8 mouse cellular contexts compared by ENCODE assay signal in genomic region chr2:28447315-28447670, GRCm38 (mm10). TPM values are rescaled to one million over a fixed set of nuclear protein-coding genes. Genes with fewer than 3 reads are reported as not detected.
A peak's percentile ranks its signal among the peaks of the same experiment; 100 is the strongest.
DNase-seq lines count a peak whose midpoint lies in the region; ATAC-seq and TF ChIP-seq lines count a peak whose summit lies in the region.

No protein-coding gene starts in this region.

- no peak for TF ChIP-seq CTCF in left cerebral cortex, adult 2 months (IDR thresholded peaks at IDR 0.05)

- intact Hi-C loops in left cerebral cortex, adult 2 months (cut with DNase I) = no loop called here
- intact Hi-C loops in left cerebral cortex, postnatal 36 days (cut with DNase I) = no loop called here

- H3K27me3 ChIP-seq in embryonic facial prominence, embryonic 15.5 days = no peaks in the 10 kb centered on the region
- no peaks in the 10 kb centered on the region for H3K27me3 ChIP-seq in intestine, embryonic 16.5 days (replicated peaks; ENCODE audit: control insufficient read depth, insufficient read depth, low read length)
- H3K27me3 ChIP-seq in neural tube, embryonic 13.5 days = 0 out of 2 replicates have a peak, but pooled peaks cover 5% of the 10 kb centered on the region

- peak overlapping the region; percentile 93 for H3K4me2 ChIP-seq in embryonic facial prominence, embryonic 15.5 days (replicated peaks)
- H3K4me2 ChIP-seq in intestine, embryonic 16.5 days (ENCODE audit: low read depth, low read length) = peak overlapping the region; percentile 97
- peak overlapping the region; percentile 90 for H3K4me2 ChIP-seq in neural tube, embryonic 13.5 days

- H3K9ac ChIP-seq in embryonic facial prominence, embryonic 15.5 days = peak overlapping the region; percentile 80
- H3K9ac ChIP-seq in intestine, embryonic 16.5 days (ENCODE audit: low read depth, low read length) = peak overlapping the region; percentile 86
- peak overlapping the region; percentile 91 for H3K9ac ChIP-seq in neural tube, embryonic 13.5 days

- peak overlapping the region; percentile 81 for H3K27ac ChIP-seq in left cerebral cortex, adult 2 months
- H3K27ac ChIP-seq in embryonic facial prominence, embryonic 15.5 days (replicated peaks) = peak overlapping the region; percentile 78
- H3K27ac ChIP-seq in intestine, embryonic 16.5 days (ENCODE audit: low read length) = peak overlapping the region; percentile 57
- peak overlapping the region; percentile 83 for H3K27ac ChIP-seq in neural tube, embryonic 13.5 days (replicated peaks)

- H3K4me3 ChIP-seq in left cerebral cortex, adult 2 months = peak overlapping the region; percentile 72
- H3K4me3 ChIP-seq in embryonic facial prominence, embryonic 15.5 days (replicated peaks) = peak overlapping the region; percentile 73
- H3K4me3 ChIP-seq in intestine, embryonic 16.5 days (ENCODE audit: low read length) = peak overlapping the region; percentile 73
- peak overlapping the region; percentile 72 for H3K4me3 ChIP-seq in neural tube, embryonic 13.5 days

- no peaks in the 10 kb centered on the region for H3K9me3 ChIP-seq in embryonic facial prominence, embryonic 15.5 days (replicated peaks)
- no peaks in the 10 kb centered on the region for H3K9me3 ChIP-seq in intestine, embryonic 16.5 days (ENCODE audit: control insufficient read depth, low read length)
- no peaks in the 10 kb centered on the region for H3K9me3 ChIP-seq in neural tube, embryonic 13.5 days

- peaks cover 22% of the 10 kb centered on the region for H3K4me1 ChIP-seq in embryonic facial prominence, embryonic 15.5 days
- peaks cover 10% of the 10 kb centered on the region for H3K4me1 ChIP-seq in intestine, embryonic 16.5 days (ENCODE audit: control insufficient read depth, insufficient read depth, low read length)
- H3K4me1 ChIP-seq in neural tube, embryonic 13.5 days (replicated peaks) = peaks cover 23% of the 10 kb centered on the region

- peaks cover 17% of the 10 kb centered on the region for H3K36me3 ChIP-seq in embryonic facial prominence, embryonic 15.5 days
- H3K36me3 ChIP-seq in intestine, embryonic 16.5 days (ENCODE audit: control insufficient read depth, insufficient read depth, low read length) = no peaks in the 10 kb centered on the region
- peaks cover 26% of the 10 kb centered on the region for H3K36me3 ChIP-seq in neural tube, embryonic 13.5 days

- DNase-seq in left cerebral cortex, adult 2 months (ENCODE audit: extremely low spot score in 1 of 2, low spot score in 2 of 2) = no peak
- no peak for DNase-seq in left cerebral cortex, postnatal 36 days (ENCODE audit: low spot score in 2 of 2)
- DNase-seq in right cerebral cortex, adult 2 months (ENCODE audit: low spot score in 2 of 2) = no peak
- DNase-seq in adrenal gland, adult (ENCODE audit: inconsistent age in 2 of 2, low spot score in 1 of 2) = no peak
- no peak for DNase-seq in right cerebral cortex, postnatal 10 days (ENCODE audit: low spot score in 2 of 2)

- ATAC-seq in embryonic facial prominence, embryonic 15.5 days (ENCODE audit: insufficient number of reproducible peaks, low FRiP score, low TSS enrichment, low read depth) = 0 out of 2 replicates have a peak, but pooled peaks have one; percentile 31
- peak; percentile 42 for ATAC-seq in intestine, embryonic 16.5 days
- ATAC-seq in neural tube, embryonic 13.5 days (ENCODE audit: low read depth) = peak; percentile 64

- WGBS in embryonic facial prominence, embryonic 15.5 days = 5% methylated on average over 11 of the region's 11 CpGs
- 6% methylated on average over 11 of the region's 11 CpGs for WGBS in intestine, embryonic 16.5 days
- 8% methylated on average over 11 of the region's 11 CpGs for WGBS in neural tube, embryonic 13.5 days

RNA-seq across cellular contexts. Expression of gene Ppp1r26, which starts 0.7 kb away (rescaled TPM):
- 10 to 100 TPM; 27.9 TPM for total RNA-seq in left cerebral cortex, adult 2 months (2021)
- total RNA-seq in left cerebral cortex, postnatal 36 days (2021) = 10 to 100 TPM; 26.8 to 30.3 TPM
- 5.3 and 6.5 TPM in 2 replicates for polyA plus RNA-seq in embryonic facial prominence, embryonic 15.5 days (2015; fragmentation: Nextera tagmentation; extraction: Ambion mirVana)
- 2.1 and 2.3 TPM in 2 replicates for polyA plus RNA-seq in intestine, embryonic 16.5 days (2015; fragmentation: Nextera tagmentation; extraction: Ambion mirVana)
- 10.3 and 11.1 TPM in 2 replicates for polyA plus RNA-seq in neural tube, embryonic 13.5 days (2015; fragmentation: Nextera tagmentation; extraction: Ambion mirVana)

RNA-seq across cellular contexts. Expression of gene 1700007K13Rik, which starts 18.8 kb away (rescaled TPM):
- total RNA-seq in left cerebral cortex, adult 2 months (2021) = 1 to 10 TPM; 4.2 TPM
- 1 to 10 TPM; 4.0 to 5.1 TPM for total RNA-seq in left cerebral cortex, postnatal 36 days (2021)
- polyA plus RNA-seq in embryonic facial prominence, embryonic 15.5 days (2015; fragmentation: Nextera tagmentation; extraction: Ambion mirVana) = 6.9 and 11.8 TPM in 2 replicates
- polyA plus RNA-seq in intestine, embryonic 16.5 days (2015; fragmentation: Nextera tagmentation; extraction: Ambion mirVana) = 0.23 TPM in 1 of 2 replicates, not detected in the other
- 2.6 and 2.8 TPM in 2 replicates for polyA plus RNA-seq in neural tube, embryonic 13.5 days (2015; fragmentation: Nextera tagmentation; extraction: Ambion mirVana)

RNA-seq across cellular contexts. Expression of gene Mrps2, which starts 20.6 kb away (rescaled TPM):
- total RNA-seq in left cerebral cortex, adult 2 months (2021) = 10 to 100 TPM; 36.1 to 36.8 TPM
- 10 to 100 TPM; 35.4 to 39.0 TPM for total RNA-seq in left cerebral cortex, postnatal 36 days (2021)
- polyA plus RNA-seq in embryonic facial prominence, embryonic 15.5 days (2015; fragmentation: Nextera tagmentation; extraction: Ambion mirVana) = 50.1 and 54.8 TPM in 2 replicates
- 61.1 and 66.9 TPM in 2 replicates for polyA plus RNA-seq in intestine, embryonic 16.5 days (2015; fragmentation: Nextera tagmentation; extraction: Ambion mirVana)
- polyA plus RNA-seq in neural tube, embryonic 13.5 days (2015; fragmentation: Nextera tagmentation; extraction: Ambion mirVana) = 52.7 and 56.2 TPM in 2 replicates

RNA-seq across cellular contexts. Expression of gene Gbgt1, which starts 49.4 kb away (rescaled TPM):
- 1 to 10 TPM; 1.8 to 2.9 TPM for total RNA-seq in left cerebral cortex, adult 2 months (2021)
- 1 to 10 TPM; 1.6 to 3.3 TPM for total RNA-seq in left cerebral cortex, postnatal 36 days (2021)
- polyA plus RNA-seq in embryonic facial prominence, embryonic 15.5 days (2015; fragmentation: Nextera tagmentation; extraction: Ambion mirVana) = 0.95 and 1.2 TPM in 2 replicates
- polyA plus RNA-seq in intestine, embryonic 16.5 days (2015; fragmentation: Nextera tagmentation; extraction: Ambion mirVana) = 4.4 and 4.6 TPM in 2 replicates
- polyA plus RNA-seq in neural tube, embryonic 13.5 days (2015; fragmentation: Nextera tagmentation; extraction: Ambion mirVana) = 1.6 and 1.7 TPM in 2 replicates

RNA-seq across cellular contexts. Expression of gene Gm10134, which starts 58.6 kb away (rescaled TPM):
- total RNA-seq in left cerebral cortex, adult 2 months (2021) = 1 to 10 TPM in 1 of 2 experiments, not detected in 1; 1.9 TPM
- 1 to 10 TPM; 1.7 TPM for total RNA-seq in left cerebral cortex, postnatal 36 days (2021)
- 1.7 and 2.2 TPM in 2 replicates for polyA plus RNA-seq in embryonic facial prominence, embryonic 15.5 days (2015; fragmentation: Nextera tagmentation; extraction: Ambion mirVana)
- polyA plus RNA-seq in intestine, embryonic 16.5 days (2015; fragmentation: Nextera tagmentation; extraction: Ambion mirVana) = 7.4 and 10.3 TPM in 2 replicates
- 2.6 and 4.0 TPM in 2 replicates for polyA plus RNA-seq in neural tube, embryonic 13.5 days (2015; fragmentation: Nextera tagmentation; extraction: Ambion mirVana)
